Mouse (Mus musculus) thymus, adult 2 months (tissue): ENCODE results near the gene Eef1akmt1.

Experiments used
- CTCF ChIP-seq: fragments of 200-500 bp; IDR thresholded peaks from 2 replicates; pipeline ENCODE4 v1.5.1; 2012; ENCODE audit warnings: mild to moderate bottlenecking, control low read depth, low read length, moderate library complexity, borderline replicate concordance; ENCODE audit not compliant: control insufficient read depth, poor library complexity, insufficient read depth; ENCODE audit errors: extremely low read depth
- POLR2A ChIP-seq: fragments of 200-500 bp; IDR thresholded peaks from 2 replicates; pipeline ENCODE4 v1.6.1; 2012; ENCODE audit warnings: mild to moderate bottlenecking, low read length, control low read depth, moderate library complexity; ENCODE audit not compliant: control insufficient read depth, poor library complexity, insufficient read depth; ENCODE audit errors: extremely low read depth

DNA sequence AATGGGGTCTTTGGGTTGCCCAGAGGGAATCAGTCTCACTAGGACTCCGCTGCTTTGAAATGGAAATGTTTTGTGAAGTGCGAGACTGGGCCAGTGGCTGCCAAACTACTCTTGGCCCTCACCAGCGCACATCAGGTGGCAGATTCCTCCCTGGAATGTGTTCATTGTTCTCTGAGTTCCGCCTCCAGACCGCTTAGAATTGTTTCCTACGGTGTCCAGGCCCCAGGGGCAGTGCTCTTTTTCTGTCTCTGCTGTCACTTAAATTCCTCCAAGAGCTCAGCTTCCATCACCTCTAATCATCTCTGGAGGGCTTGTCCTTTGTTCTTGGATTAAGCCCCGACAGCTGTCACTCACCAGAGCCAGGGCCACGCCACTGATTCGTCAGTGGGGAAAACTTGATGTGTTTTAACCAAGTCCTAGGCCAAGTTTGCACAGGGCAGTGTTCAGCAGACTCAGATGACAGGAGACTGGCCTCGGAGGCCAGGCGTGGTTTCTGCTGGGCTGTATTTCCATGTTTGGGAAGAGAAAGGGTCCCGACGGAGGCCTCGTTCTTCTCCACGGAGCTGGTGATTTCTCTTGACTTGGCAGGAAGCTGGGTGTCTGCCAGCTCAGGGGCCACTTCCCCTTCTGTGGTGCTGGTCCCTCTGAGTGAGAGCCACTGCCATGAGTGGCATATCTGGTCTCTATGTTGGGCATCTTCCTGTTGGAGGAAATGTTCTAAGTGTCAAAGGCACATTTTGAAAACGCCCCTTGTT lies 34.0 kb downstream of the Eef1akmt1 start:
- TF ChIP-seq POLR2A = no peak
- no peak for TF ChIP-seq CTCF
